Mouse (Mus musculus): ENCODE results near the gene Cldn20. TPM values are rescaled to one million over a fixed set of nuclear protein-coding genes. Genes with fewer than 3 reads are reported as not detected.

The Cldn20 gene
- total RNA-seq, 2 experiments from 2014 or later = 0.56 TPM; not detected in 1

DNA sequence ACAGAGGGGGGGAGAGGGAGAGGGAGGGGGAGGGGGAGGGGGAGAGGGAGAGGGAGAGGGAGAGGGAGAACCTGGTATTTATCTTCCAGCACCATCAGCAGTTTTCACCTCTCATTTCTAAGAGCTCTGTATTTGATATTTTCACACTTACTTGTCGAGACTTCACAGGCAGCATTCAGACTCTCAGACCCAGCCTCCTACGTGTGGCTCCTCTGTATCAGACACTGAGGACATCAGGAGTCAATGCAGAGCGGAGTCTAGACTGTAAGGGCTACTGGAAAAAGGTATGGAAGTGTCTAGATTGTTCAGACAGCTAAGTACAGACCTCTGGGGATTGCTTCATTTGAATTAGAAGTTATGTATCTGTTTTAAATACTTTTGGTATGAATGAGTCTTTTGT, 2.8 kb upstream of the Cldn20 start:
- no peak for DNase-seq

- no peak for DNase-seq
Measured at GRCm38 (mm10) chr17:3530549-3530948, 1.8 kb upstream of the Cldn20 start.

DNA sequence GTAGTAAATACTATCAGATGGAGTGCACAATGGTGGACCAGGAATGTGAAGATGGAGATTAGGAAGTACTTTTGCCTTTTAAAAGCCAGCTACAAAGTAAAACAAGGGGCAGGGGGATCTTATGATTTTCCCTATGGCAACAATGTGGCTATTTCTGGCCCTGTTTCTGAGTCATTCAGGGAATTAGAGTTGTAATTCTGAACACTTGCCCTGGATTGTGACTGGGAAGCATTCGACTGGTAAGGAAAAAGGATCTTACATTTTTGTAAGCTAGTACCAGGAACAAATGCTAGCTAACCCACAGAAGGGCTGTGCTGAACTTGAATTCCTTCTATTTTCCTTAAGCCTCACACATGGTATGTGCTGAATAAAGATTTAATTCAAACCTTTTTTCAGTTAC, 713 bp upstream of the Cldn20 start:
- DNase-seq = no peak

DNA sequence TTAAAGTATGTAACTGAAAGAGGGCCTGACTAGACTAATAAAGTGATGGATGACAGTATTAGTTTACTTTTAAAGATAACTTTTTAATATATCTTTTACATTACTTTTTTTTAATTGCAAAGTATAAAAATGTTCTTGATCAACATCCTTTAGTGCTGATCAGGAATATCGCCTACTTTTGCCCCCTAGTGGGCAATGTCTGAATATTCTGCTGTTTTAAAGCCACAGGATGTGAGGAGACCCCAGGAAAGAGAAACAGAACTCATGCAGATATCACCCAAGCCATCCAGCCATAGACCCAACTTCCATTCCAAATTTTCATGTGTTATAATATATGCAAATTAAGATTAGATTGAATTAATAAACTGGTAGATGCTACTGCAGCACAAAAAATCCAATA, 1.1 kb downstream of the Cldn20 start:
- no peak for DNase-seq

GRCm38 (mm10) chr17:3540304-3540703, 8.0 kb downstream of the Cldn20 start:
- DNase-seq = no peak

GRCm38 (mm10) chr17:3541033-3541432, 8.7 kb downstream of the Cldn20 start:
- DNase-seq = no peak

DNA sequence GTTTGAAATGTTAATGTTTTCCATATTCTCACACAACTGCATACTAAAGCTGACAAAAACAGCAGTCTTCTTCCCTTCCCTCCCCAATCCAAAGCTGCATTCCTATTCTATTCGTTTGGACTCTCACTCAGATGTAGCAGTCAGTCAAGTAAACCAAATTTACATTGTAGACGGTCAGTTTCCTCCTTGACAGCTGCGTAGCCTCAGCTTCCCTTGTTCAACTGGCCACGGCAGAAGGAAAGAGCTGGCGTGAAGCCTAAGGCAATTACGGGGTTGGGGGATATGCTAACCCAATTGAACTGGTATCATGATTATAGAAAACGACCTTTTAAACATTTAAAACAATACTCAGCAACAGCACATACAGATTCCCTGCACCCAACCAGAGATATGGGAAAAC, 15.4 kb downstream of the Cldn20 start:
- no peak for DNase-seq

GRCm38 (mm10) chr17:3556251-3556650, 23.9 kb downstream of the Cldn20 start:
- no peak for DNase-seq

GRCm38 (mm10) chr17:3557331-3558311, 25.3 kb downstream of the Cldn20 start, which contains the start of gene Tfb1m:
TSS of gene Tfb1m (minus strand) at chr17:3557781.
- peak; percentile 92 for DNase-seq

DNA sequence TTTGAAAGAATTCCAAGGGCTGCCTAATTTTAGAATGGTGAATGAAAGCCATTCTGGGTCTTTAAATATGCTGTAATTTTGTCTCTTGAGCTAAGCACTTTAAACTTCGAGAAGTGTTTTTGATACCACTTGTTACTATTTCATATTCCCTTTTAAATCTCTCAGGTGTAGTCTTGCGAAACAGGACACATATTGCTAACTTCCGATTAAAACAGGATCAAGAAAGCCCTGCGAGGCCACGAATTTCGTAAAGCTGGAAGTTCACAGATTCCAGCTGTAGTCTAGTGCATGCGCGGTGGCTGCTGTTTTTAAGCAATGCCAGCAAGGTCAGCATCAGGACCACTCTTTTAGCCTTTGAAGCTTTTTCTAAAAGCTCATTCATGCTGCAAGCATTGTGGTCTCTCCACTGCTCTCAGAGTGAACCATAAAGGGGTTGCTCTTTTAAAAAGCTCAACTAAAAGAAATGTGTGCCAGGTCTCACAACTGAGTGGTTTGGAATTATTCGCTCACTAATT, 26.1 kb downstream of the Cldn20 start:
- no peak for DNase-seq

DNA sequence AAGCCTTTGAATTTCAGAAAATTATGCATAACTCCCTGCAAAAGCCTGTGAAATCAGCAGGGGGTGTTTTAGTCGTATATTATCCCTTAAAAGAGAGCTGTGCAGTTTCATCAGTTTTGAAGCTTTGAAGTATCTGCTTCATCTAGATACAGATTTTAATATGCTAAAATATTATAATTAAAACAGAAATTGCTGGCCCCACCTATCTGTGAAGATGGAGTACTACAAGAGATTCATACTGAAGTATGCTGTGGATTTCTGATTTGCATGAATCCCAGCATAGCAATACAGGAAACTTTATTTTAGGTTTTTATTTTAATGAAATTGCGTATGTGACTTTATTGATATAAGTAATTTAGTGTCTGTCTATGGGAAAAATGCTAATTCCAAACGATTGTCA, 28.2 kb downstream of the Cldn20 start:
- no peak for DNase-seq

GRCm38 (mm10) chr17:3562405-3562804, 30.1 kb downstream of the Cldn20 start:
- no peak for DNase-seq

- peak; percentile 81 for DNase-seq
Measured at GRCm38 (mm10) chr17:3570876-3571275, 38.5 kb downstream of the Cldn20 start.

Other genes starting within 250 kb of the Cldn20 start
- 1 to 10 TPM; 4.5 to 7.0 TPM for gene Tiam2, start 206.0 kb upstream of the Cldn20 start, total RNA-seq (2021)
- gene Tfb1m, start 25.2 kb downstream of the Cldn20 start, total RNA-seq (2021) = 1 to 10 TPM; 8.5 to 9.6 TPM
- gene Nox3, start 163.7 kb downstream of the Cldn20 start, total RNA-seq (2021) = not detected

Measured in gastrocnemius, postnatal 10 days (tissue).